Mouse (Mus musculus): ENCODE measurements around the gene Gdpd3. TPM values are rescaled to one million over a fixed set of nuclear protein-coding genes. Genes with fewer than 3 reads are reported as not detected.

The Gdpd3 gene
- polyA plus RNA-seq, 1 experiment = 7.7 TPM

DNA sequence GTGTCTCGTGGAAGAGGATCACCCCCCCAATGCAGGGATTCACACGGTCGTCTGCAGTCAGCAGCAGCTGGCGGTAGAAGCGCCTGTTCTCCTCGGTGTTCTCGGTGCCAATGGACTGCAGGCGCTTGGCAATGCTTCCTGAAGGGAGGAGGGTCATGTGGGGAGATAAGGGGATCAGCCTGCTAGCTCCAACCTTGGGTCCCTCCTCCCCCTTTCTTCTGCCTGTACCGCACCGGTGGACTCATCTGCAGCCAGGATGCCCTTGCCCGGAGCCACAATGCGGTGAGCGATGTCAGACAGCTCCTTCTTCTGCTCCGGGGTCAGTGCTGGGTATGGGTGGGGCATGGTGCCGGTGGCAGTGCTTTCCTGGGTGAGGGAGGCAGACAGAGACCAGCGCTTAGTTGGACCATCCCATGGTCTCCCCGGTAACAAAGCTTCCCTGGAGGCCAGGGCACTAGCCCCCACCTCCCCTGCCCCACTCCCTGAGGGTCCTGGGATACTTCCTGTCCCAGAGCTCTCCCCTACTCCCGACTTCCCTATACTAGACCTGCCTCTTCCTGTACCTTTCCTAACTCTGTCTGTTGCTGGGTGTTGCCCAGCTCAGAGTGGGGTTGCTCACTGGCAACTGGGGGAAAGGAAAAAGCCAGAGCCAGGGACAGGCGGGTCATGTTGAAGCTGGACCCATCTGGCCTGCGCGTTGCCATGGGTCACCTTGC lies 31.4 kb downstream of the Gdpd3 start, which contains the start of gene Fam57b:
Gene Fam57b (plus strand): TSS at position 258 of the 716 bp plus-strand sequence.
- H3K36me3 ChIP-seq (ENCODE audit: control insufficient read depth, insufficient read depth, low read length) = peaks cover 16% of the 10 kb centered on the region

GRCm38 (mm10) chr7:126798127-126799049 lies 32.3 kb downstream of the Gdpd3 start:
- Histone ChIP-seq H3K4me1 (ENCODE audit: control insufficient read depth, insufficient read depth, insufficient read length) (peaks cover 9% of the 10 kb centered on the region; the same call in 1 of the 2 replicates), H3K27me3 (ENCODE audit: control insufficient read depth, insufficient read depth, low read length) (no peaks in the 10 kb centered on the region), H3K27ac (ENCODE audit: insufficient read depth, low read length) (peak overlapping the region; percentile 97), H3K36me3 (ENCODE audit: control insufficient read depth, insufficient read depth, low read length) (peaks cover 16% of the 10 kb centered on the region), H3K4me3 (ENCODE audit: extremely low read depth, insufficient read depth, insufficient read length) (peak overlapping the region; percentile 95)
- peak in 1 of 2 experiments; percentile 28 for DNase-seq (ENCODE audit: low read depth in 1 of 2, low spot score in 2 of 2)
- WGBS = 2% methylated on average over 40 of the region's 40 CpGs
- TF ChIP-seq CTCF (IDR thresholded peaks at IDR 0.05; ENCODE audit: extremely low read depth, insufficient read depth, insufficient read length, insufficient replicate concordance) (no peak), POLR2A (IDR thresholded peaks at IDR 0.05; ENCODE audit: low read depth, low read length) (no peak)

More for the DNA sequence above, 31.4 kb downstream of the Gdpd3 start, which contains the start of gene Fam57b:
- WGBS = 38% methylated on average over 20 of the region's 21 CpGs
- no peak for TF ChIP-seq POLR2A (IDR thresholded peaks at IDR 0.05; ENCODE audit: low read depth, low read length)
- no peak for DNase-seq (ENCODE audit: low read depth in 1 of 2, low spot score in 2 of 2)
- H3K27ac ChIP-seq (ENCODE audit: insufficient read depth, low read length) = peak within 1 kb of the TSS; percentile 97
- H3K4me3 ChIP-seq (ENCODE audit: extremely low read depth, insufficient read depth, insufficient read length) = peak within 1 kb of the TSS; percentile 95
- H3K27me3 ChIP-seq (ENCODE audit: control insufficient read depth, insufficient read depth, low read length) = no peaks in the 10 kb centered on the region
- peaks cover 9% of the 10 kb centered on the region; the same call in 1 of the 2 replicates for H3K4me1 ChIP-seq (ENCODE audit: control insufficient read depth, insufficient read depth, insufficient read length)

DNA sequence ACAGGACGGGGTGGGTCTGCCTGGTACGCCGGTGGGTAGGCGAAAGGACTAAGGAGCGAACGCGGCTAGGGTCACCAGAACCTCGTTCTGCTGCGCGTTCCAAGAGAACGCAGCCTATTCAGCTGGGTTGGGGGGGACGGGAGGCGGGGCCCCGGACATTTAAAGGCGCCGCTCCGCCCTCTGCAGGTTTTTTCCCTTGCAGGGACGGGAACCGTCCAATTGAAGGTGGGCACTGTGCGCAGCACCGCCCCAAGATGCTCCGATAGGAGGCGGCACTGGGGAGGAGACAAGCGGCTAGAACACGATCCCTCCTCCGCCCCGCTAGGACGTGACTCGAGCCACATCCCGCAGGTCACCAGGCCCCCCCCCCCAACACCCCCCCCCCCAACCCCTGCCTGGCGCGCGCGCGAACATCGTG lies 32.9 kb downstream of the Gdpd3 start:
- peaks cover 16% of the 10 kb centered on the region for H3K36me3 ChIP-seq (ENCODE audit: control insufficient read depth, insufficient read depth, low read length)
- peaks cover 9% of the 10 kb centered on the region; the same call in 1 of the 2 replicates for H3K4me1 ChIP-seq (ENCODE audit: control insufficient read depth, insufficient read depth, insufficient read length)
- peak overlapping the region; percentile 95 for H3K4me3 ChIP-seq (ENCODE audit: extremely low read depth, insufficient read depth, insufficient read length)
- no peaks in the 10 kb centered on the region for H3K27me3 ChIP-seq (ENCODE audit: control insufficient read depth, insufficient read depth, low read length)
- H3K27ac ChIP-seq (ENCODE audit: insufficient read depth, low read length) = peak overlapping the region; percentile 97
- WGBS = 1% methylated on average over 29 of the region's 36 CpGs
- DNase-seq (ENCODE audit: low read depth in 1 of 2, low spot score in 2 of 2) = peak; percentile 96 to 97
- TF ChIP-seq POLR2A (IDR thresholded peaks at IDR 0.05; ENCODE audit: low read depth, low read length) = peak; percentile 97
- no peak for TF ChIP-seq CTCF (IDR thresholded peaks at IDR 0.05; ENCODE audit: extremely low read depth, insufficient read depth, insufficient read length, insufficient replicate concordance)

- TF ChIP-seq CTCF (IDR thresholded peaks at IDR 0.05; ENCODE audit: extremely low read depth, insufficient read depth, insufficient read length, insufficient replicate concordance) (peak; percentile 44; the same call in 1 of the 2 replicates), POLR2A (IDR thresholded peaks at IDR 0.05; ENCODE audit: low read depth, low read length) (peak; percentile 57)
- Histone ChIP-seq H3K4me1 (ENCODE audit: control insufficient read depth, insufficient read depth, insufficient read length) (peaks cover 9% of the 10 kb centered on the region; the same call in 1 of the 2 replicates), H3K4me3 (ENCODE audit: extremely low read depth, insufficient read depth, insufficient read length) (peak overlapping the region; percentile 69), H3K36me3 (ENCODE audit: control insufficient read depth, insufficient read depth, low read length) (peaks cover 16% of the 10 kb centered on the region), H3K27ac (ENCODE audit: insufficient read depth, low read length) (peak overlapping the region; percentile 90), H3K27me3 (ENCODE audit: control insufficient read depth, insufficient read depth, low read length) (no peaks in the 10 kb centered on the region)
- WGBS = 8% methylated on average over 37 of the region's 38 CpGs
- DNase-seq (ENCODE audit: low read depth in 1 of 2, low spot score in 2 of 2) = peak in 1 of 2 experiments; percentile 31
Observed at GRCm38 (mm10) chr7:126799468-126800268, 33.5 kb downstream of the Gdpd3 start.

DNA sequence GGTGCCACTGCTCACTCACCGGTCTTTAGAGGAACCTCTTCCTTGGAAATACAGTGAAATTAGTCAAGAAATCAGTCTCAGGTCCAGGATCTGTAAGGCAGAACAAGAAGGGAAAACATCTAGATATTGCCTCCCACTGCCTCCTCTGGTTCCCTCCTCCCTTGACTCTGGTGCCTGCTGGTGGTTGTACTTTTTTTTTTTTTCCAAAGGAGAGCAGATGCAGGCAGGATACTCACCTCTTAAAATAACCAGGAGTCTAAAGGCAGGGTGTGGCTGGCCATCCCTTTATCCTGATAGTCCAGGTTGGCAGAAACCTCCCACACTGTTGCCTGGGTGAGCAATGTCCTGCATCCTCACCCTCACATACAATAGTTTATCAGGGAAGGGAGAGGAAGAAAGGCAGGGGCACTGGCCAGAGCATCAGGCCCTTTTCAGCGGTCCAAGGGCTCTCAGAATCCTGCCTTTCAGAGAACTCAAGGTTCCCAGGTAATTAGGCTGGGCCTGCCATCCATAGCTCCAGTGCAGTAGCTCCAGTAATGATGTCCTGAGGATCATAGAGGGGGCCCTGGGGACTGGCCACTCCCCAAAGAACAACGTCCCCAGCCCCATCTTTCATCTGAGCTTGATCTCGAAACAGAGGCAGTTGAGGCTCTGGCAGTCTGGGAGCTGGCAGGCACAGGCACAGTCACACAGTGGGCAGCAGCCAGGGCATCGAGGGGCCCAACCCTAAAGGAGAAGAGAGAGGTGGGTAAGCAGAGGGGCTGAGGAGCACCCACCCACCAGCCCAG lies 34.3 kb downstream of the Gdpd3 start:
- 80% methylated on average over 5 of the region's 5 CpGs for WGBS
- Histone ChIP-seq H3K27ac (ENCODE audit: insufficient read depth, low read length) (peak overlapping the region; percentile 90; the same call in 1 of the 2 replicates), H3K4me3 (ENCODE audit: extremely low read depth, insufficient read depth, insufficient read length) (no peak overlapping the region), H3K36me3 (ENCODE audit: control insufficient read depth, insufficient read depth, low read length) (peaks cover 13% of the 10 kb centered on the region), H3K27me3 (ENCODE audit: control insufficient read depth, insufficient read depth, low read length) (no peaks in the 10 kb centered on the region), H3K4me1 (ENCODE audit: control insufficient read depth, insufficient read depth, insufficient read length) (peaks cover 9% of the 10 kb centered on the region; the same call in 1 of the 2 replicates)
- no peak for DNase-seq (ENCODE audit: low read depth in 1 of 2, low spot score in 2 of 2)
- TF ChIP-seq POLR2A (IDR thresholded peaks at IDR 0.05; ENCODE audit: low read depth, low read length) (no peak), CTCF (IDR thresholded peaks at IDR 0.05; ENCODE audit: extremely low read depth, insufficient read depth, insufficient read length, insufficient replicate concordance) (no peak)
